Mouse (Mus musculus): ENCODE data around the gene Zfp292. TPM values are rescaled to one million over a fixed set of nuclear protein-coding genes. Genes with fewer than 3 reads are reported as not detected.

The Zfp292 gene
- polyA plus RNA-seq, 1 experiment from 2014 or later = 40.1 TPM

GRCm38 (mm10) chr4:34887295-34887694 is 4.5 kb upstream of the Zfp292 start:
- WGBS = 24% methylated on average over 7 of the region's 7 CpGs
- peak overlapping the region; percentile 71 for H3K4me2 ChIP-seq

DNA sequence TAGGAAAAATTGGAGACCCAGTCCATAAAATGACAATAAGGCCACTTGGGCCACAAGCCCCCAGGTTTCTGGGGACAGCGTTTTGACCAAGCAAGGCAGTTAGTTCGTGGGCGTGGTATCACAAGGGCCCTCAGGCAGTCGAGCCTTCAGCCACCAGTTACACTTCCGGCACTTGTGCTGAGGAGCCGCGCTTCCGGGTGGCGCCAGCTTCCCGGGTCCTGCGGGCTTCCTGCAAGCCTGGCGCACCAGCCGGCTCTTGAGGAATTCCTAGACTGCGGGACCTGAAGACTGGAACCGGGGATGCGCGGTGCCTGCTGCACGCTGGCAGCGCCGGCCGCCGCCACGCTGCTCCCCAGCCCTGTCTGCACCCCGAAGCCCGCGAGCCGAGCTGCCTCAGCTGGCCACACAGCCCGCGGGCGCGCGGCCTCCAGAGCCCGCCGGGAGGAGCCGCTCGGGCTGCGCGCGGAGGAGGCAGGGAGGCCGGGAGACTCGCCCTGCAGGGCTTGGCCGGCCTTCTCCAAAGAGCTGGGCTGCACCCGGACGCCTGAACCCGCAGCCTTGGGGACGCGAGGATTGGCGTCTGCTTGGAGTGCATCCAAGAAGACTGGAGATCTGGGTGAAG is 3.8 kb upstream of the Zfp292 start:
- Histone ChIP-seq H3K27ac (ENCODE audit: low read depth, low read length) (peak overlapping the region; percentile 78), H3K36me3 (ENCODE audit: control insufficient read depth, insufficient read depth, low read length) (no peaks in the 10 kb centered on the region), H3K27me3 (ENCODE audit: control insufficient read depth, insufficient read depth, low read length) (peaks cover 4% of the 10 kb centered on the region; the same call in 1 of the 2 replicates), H3K4me3 (ENCODE audit: low read depth, low read length) (peak overlapping the region; percentile 47), H3K4me2 (peak overlapping the region; percentile 71), H3K9me3 (ENCODE audit: control insufficient read depth, low read length) (no peaks in the 10 kb centered on the region), H3K9ac (ENCODE audit: low read length) (peak overlapping the region; percentile 77), H3K4me1 (ENCODE audit: control insufficient read depth, insufficient read depth, low read length) (peaks cover 4% of the 10 kb centered on the region; the same call in 1 of the 2 replicates)
- under 1% methylated on average over 45 of the region's 48 CpGs for WGBS
- peak; percentile 78 for ATAC-seq (ENCODE audit: low FRiP score)
- peak; percentile 97 for DNase-seq (ENCODE audit: low spot score, missing footprints)

More at GRCm38 (mm10) chr4:34887295-34887694, 4.5 kb upstream of the Zfp292 start:
- H3K9ac ChIP-seq (ENCODE audit: low read length) = peak overlapping the region; percentile 77
- H3K4me1 ChIP-seq (ENCODE audit: control insufficient read depth, insufficient read depth, low read length) = peaks cover 4% of the 10 kb centered on the region; the same call in 1 of the 2 replicates
- no peak overlapping the region for H3K27ac ChIP-seq (ENCODE audit: low read depth, low read length)
- peak overlapping the region; percentile 47 for H3K4me3 ChIP-seq (ENCODE audit: low read depth, low read length)
- H3K9me3 ChIP-seq (ENCODE audit: control insufficient read depth, low read length) = no peaks in the 10 kb centered on the region
- no peaks in the 10 kb centered on the region for H3K36me3 ChIP-seq (ENCODE audit: control insufficient read depth, insufficient read depth, low read length)
- ATAC-seq (ENCODE audit: low FRiP score) = no peak
- DNase-seq (ENCODE audit: low spot score, missing footprints) = peak; percentile 89
- H3K27me3 ChIP-seq (ENCODE audit: control insufficient read depth, insufficient read depth, low read length) = peaks cover 4% of the 10 kb centered on the region; the same call in 1 of the 2 replicates

DNA sequence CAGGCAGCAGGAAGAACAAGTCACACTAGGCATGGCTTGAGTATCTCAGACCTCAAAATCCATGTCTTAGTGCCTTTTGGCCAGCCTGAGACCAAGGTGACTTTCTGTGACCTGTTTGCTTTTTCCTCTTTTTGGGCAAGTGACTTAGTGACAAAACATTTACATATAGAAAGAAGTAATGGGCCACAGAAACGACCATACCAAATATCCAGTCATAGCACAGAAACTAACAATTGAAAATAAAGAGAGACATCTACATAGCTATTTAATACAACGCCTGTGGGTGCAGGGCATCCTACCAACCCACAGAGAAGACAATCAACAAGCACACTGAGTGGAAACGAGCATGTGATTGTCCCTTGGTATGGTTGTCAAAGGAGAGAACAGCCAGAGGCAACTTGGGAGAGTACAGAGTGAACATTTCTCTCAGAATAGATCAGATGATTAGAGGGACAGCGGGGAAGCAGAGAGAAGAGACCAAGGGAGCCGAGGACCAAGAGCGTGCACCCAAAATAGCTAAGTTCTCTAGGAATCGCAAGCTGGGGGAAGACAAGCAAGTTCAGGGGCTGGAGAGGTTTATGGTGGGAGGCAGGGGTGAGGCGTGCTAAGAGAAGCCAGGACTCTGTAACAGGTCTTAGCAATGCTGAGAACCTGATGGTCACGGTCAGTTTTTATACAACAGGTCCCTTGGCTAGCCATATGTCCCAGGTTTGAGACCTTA is 3.0 kb upstream of the Zfp292 start:
- DNase-seq (ENCODE audit: low spot score, missing footprints) (peak; percentile 72), ATAC-seq (ENCODE audit: low FRiP score) (no peak)
- 57% methylated on average over 9 of the region's 9 CpGs for WGBS
- no peaks in the 10 kb centered on the region for H3K36me3 ChIP-seq (ENCODE audit: control insufficient read depth, insufficient read depth, low read length)
- peaks cover 11% of the 10 kb centered on the region for H3K4me1 ChIP-seq (ENCODE audit: control insufficient read depth, insufficient read depth, low read length)
- H3K27me3 ChIP-seq (ENCODE audit: control insufficient read depth, insufficient read depth, low read length) = peaks cover 4% of the 10 kb centered on the region; the same call in 1 of the 2 replicates
- H3K9ac ChIP-seq (ENCODE audit: low read length) = peak overlapping the region; percentile 77; the same call in 1 of the 2 replicates
- peak overlapping the region; percentile 71 for H3K4me2 ChIP-seq
- H3K4me3 ChIP-seq (ENCODE audit: low read depth, low read length) = no peak overlapping the region
- no peaks in the 10 kb centered on the region for H3K9me3 ChIP-seq (ENCODE audit: control insufficient read depth, low read length)
- H3K27ac ChIP-seq (ENCODE audit: low read depth, low read length) = no peak overlapping the region

GRCm38 (mm10) chr4:34883366-34884029 is 738 bp upstream of the Zfp292 start:
- peak overlapping the region; percentile 99 for H3K9ac ChIP-seq (ENCODE audit: low read length)
- no peaks in the 10 kb centered on the region for H3K27me3 ChIP-seq (ENCODE audit: control insufficient read depth, insufficient read depth, low read length)
- peaks cover 12% of the 10 kb centered on the region for H3K4me1 ChIP-seq (ENCODE audit: control insufficient read depth, insufficient read depth, low read length)
- peak overlapping the region; percentile 99; the same call in 1 of the 2 replicates for H3K27ac ChIP-seq (ENCODE audit: low read depth, low read length)
- no peak for DNase-seq (ENCODE audit: low spot score, missing footprints)
- H3K4me3 ChIP-seq (ENCODE audit: low read depth, low read length) = peak overlapping the region; percentile 94
- peak overlapping the region; percentile 74 for H3K4me2 ChIP-seq
- ATAC-seq (ENCODE audit: low FRiP score) = no peak
- no peaks in the 10 kb centered on the region for H3K9me3 ChIP-seq (ENCODE audit: control insufficient read depth, low read length)
- 57% methylated on average over 16 of the region's 16 CpGs for WGBS
- H3K36me3 ChIP-seq (ENCODE audit: control insufficient read depth, insufficient read depth, low read length) = no peaks in the 10 kb centered on the region

DNA sequence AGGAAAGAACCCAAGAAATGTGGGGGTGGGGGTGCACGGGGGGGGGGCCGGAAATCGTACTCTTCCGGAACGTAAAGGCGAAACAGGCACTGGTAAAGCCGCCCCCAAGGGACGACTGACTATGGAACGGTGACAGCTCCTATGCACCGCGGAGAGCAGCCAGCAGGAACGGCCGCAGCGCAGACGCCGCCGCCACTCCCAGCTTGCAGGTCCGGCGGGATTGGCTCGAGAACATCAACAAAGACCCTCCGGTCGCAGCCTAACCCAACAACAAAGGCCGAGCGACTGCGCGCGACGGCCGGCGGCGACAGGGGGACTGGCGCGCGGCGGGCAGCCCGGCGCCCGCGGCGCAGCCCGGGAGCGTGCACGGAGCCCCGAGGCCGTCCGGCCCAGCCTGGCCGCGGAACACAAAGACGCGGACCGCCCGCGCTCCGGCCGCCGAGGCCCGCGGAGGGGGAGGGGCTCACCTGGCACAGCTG is 430 bp downstream of the Zfp292 start:
- H3K27me3 ChIP-seq (ENCODE audit: control insufficient read depth, insufficient read depth, low read length) = no peaks in the 10 kb centered on the region
- no peaks in the 10 kb centered on the region for H3K36me3 ChIP-seq (ENCODE audit: control insufficient read depth, insufficient read depth, low read length)
- H3K4me2 ChIP-seq = peak overlapping the region; percentile 74
- peak overlapping the region; percentile 99 for H3K27ac ChIP-seq (ENCODE audit: low read depth, low read length)
- peaks cover 12% of the 10 kb centered on the region for H3K4me1 ChIP-seq (ENCODE audit: control insufficient read depth, insufficient read depth, low read length)
- no peaks in the 10 kb centered on the region for H3K9me3 ChIP-seq (ENCODE audit: control insufficient read depth, low read length)
- H3K4me3 ChIP-seq (ENCODE audit: low read depth, low read length) = peak overlapping the region; percentile 94
- ATAC-seq (ENCODE audit: low FRiP score) = peak; percentile 82
- DNase-seq (ENCODE audit: low spot score, missing footprints) = peak; percentile 95
- H3K9ac ChIP-seq (ENCODE audit: low read length) = peak overlapping the region; percentile 99
- under 1% methylated on average over 53 of the region's 58 CpGs for WGBS

DNA sequence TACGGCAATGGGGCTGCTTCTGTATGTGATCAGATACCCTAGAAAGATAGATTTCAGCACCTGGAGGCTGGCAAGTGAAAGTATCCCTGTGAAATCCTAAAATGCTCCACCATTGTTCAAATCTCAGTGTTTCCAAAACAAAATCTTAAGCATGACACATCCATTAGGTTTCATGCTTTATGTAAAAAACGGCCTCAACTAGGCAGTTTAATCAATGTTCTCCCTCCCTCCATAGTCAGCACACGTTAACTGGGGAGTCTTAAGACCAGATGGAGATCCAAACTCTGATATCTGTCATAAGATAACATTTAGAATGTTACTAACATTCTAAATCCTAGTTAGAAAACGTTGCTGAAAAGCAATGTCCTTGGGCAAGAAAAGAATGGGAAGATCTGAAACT is 909 bp downstream of the Zfp292 start:
- Histone ChIP-seq H3K4me1 (ENCODE audit: control insufficient read depth, insufficient read depth, low read length) (peaks cover 12% of the 10 kb centered on the region), H3K9ac (ENCODE audit: low read length) (peak overlapping the region; percentile 99), H3K36me3 (ENCODE audit: control insufficient read depth, insufficient read depth, low read length) (no peaks in the 10 kb centered on the region), H3K4me3 (ENCODE audit: low read depth, low read length) (peak overlapping the region; percentile 94), H3K27ac (ENCODE audit: low read depth, low read length) (no peak overlapping the region; the same call in 1 of the 2 replicates), H3K27me3 (ENCODE audit: control insufficient read depth, insufficient read depth, low read length) (no peaks in the 10 kb centered on the region), H3K4me2 (peak overlapping the region; percentile 74), H3K9me3 (ENCODE audit: control insufficient read depth, low read length) (no peaks in the 10 kb centered on the region)
- no peak for ATAC-seq (ENCODE audit: low FRiP score)
- DNase-seq (ENCODE audit: low spot score, missing footprints) = peak; percentile 92
- 24% methylated on average over 4 of the region's 4 CpGs for WGBS

DNA sequence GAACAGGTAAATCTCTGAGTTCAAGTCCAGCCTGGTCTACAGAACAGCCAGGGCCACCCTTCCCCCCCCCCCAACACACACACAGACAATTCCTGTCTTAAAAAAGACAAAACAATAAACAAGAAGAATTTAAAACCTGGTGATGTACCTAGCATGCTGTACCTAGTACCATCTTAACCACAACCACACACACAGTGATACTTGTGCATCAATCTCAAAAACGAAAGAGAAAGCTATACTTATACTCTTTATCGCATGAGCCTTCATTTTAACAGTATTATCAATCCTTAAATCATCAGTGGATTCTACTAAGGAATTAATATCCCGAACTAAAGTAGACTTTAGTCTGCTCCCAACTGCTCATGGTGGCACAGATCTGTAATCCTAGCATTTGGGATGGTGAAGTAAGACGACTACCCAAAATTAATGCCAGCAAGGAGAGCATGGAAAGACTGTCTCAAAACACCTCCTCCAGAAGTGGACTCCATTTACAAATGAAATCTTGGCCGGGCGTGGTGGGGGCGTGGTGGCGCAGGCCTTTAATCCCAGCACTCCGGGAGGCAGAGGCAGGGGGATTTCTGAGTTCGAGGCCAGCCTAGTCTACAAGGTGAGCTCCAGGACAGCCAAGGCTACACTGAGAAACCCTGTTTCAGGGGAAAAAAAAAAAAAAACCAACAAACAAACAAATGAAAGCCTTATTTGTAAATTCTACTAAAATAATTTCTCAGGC is 1.7 kb downstream of the Zfp292 start:
- ATAC-seq (ENCODE audit: low FRiP score) (no peak), DNase-seq (ENCODE audit: low spot score, missing footprints) (no peak)
- WGBS = 91% methylated on average over 10 of the region's 10 CpGs
- no peaks in the 10 kb centered on the region for H3K36me3 ChIP-seq (ENCODE audit: control insufficient read depth, insufficient read depth, low read length)
- peak overlapping the region; percentile 94 for H3K4me3 ChIP-seq (ENCODE audit: low read depth, low read length)
- H3K4me1 ChIP-seq (ENCODE audit: control insufficient read depth, insufficient read depth, low read length) = peaks cover 12% of the 10 kb centered on the region
- H3K27ac ChIP-seq (ENCODE audit: low read depth, low read length) = no peak overlapping the region
- no peaks in the 10 kb centered on the region for H3K27me3 ChIP-seq (ENCODE audit: control insufficient read depth, insufficient read depth, low read length)
- H3K9ac ChIP-seq (ENCODE audit: low read length) = no peak overlapping the region
- no peaks in the 10 kb centered on the region for H3K9me3 ChIP-seq (ENCODE audit: control insufficient read depth, low read length)
- peak overlapping the region; percentile 74 for H3K4me2 ChIP-seq

DNA sequence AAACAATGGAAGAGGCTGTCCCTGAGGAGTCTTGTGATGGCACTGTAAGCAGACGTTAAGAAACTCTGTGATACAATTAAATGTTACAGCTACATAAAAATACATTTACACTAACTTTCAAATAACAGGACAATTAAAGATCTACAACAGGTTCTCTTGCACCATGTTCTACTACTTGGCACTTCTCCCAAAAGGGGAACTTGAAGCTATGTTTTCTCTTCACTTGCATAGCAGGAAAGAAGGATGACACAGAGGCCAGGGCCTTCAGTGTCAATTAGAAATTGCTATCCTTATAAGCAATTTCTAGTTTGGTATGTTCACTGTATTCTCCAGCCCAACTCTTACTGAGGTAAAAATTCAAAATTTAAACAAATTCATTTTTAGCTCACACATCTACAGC is 8.5 kb downstream of the Zfp292 start:
- Histone ChIP-seq H3K36me3 (ENCODE audit: control insufficient read depth, insufficient read depth, low read length) (no peaks in the 10 kb centered on the region), H3K27me3 (ENCODE audit: control insufficient read depth, insufficient read depth, low read length) (no peaks in the 10 kb centered on the region), H3K4me3 (ENCODE audit: low read depth, low read length) (no peak overlapping the region), H3K4me1 (ENCODE audit: control insufficient read depth, insufficient read depth, low read length) (no peaks in the 10 kb centered on the region), H3K27ac (ENCODE audit: low read depth, low read length) (no peak overlapping the region), H3K9ac (ENCODE audit: low read length) (no peak overlapping the region), H3K9me3 (ENCODE audit: control insufficient read depth, low read length) (no peaks in the 10 kb centered on the region), H3K4me2 (no peak overlapping the region)
- no peak for ATAC-seq (ENCODE audit: low FRiP score)
- DNase-seq (ENCODE audit: low spot score, missing footprints) = no peak
- WGBS = 87% methylated on average over 1 of the region's 1 CpGs
